In the genomic region with DNA sequence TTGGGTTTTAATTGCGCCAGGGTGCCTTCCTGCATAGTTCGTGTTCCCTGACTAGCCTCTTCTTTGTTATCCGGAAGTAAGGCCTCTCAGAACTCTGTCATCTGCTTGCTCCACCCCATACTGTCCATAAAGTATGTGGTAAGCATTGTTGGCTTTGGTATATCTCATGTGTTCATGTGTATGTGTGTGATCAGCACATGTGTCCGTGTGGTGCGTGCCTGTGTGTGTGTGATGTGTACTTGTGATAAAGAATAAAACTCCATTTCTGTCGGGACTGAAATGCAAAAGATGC, we compare ENCODE assay signal across 15 mouse cellular contexts.
DNase-seq lines count a peak whose midpoint lies in the region; ATAC-seq and TF ChIP-seq lines count a peak whose summit lies in the region.
"Had no signal": no experiment of that assay in that cellular context is flagged by ENCODE, and none has a peak within 500 bp of the region (broad histone marks: within the 10 kb centered on the region; RNA-seq: fewer than 3 reads in every experiment).

No protein-coding gene starts in this region.

- no peak overlapping the region for H3K9ac ChIP-seq in neural tube, embryonic 13.5 days
- no peak overlapping the region for H3K9ac ChIP-seq in midbrain, embryonic 12.5 days (replicated peaks)
- H3K9ac ChIP-seq in stomach, postnatal 0 days (ENCODE audit: low read length): no peak overlapping the region

- TF ChIP-seq EP300 in stomach, postnatal 0 days (optimal IDR thresholded peaks at IDR 0.05): no peak

- H3K27me3 ChIP-seq in heart, embryonic 10.5 days (ENCODE audit: insufficient read depth, poor library complexity, severe bottlenecking): no peaks in the 10 kb centered on the region
- H3K27me3 ChIP-seq in neural tube, embryonic 13.5 days: no peaks in the 10 kb centered on the region
- no peaks in the 10 kb centered on the region for H3K27me3 ChIP-seq in midbrain, embryonic 12.5 days
- H3K27me3 ChIP-seq in stomach, postnatal 0 days (ENCODE audit: control insufficient read depth, insufficient read depth, low read length): no peaks in the 10 kb centered on the region

- H3K9me3 ChIP-seq in heart, embryonic 10.5 days: no peaks in the 10 kb centered on the region
- no peaks in the 10 kb centered on the region for H3K9me3 ChIP-seq in neural tube, embryonic 13.5 days
- H3K9me3 ChIP-seq in midbrain, embryonic 12.5 days: no peaks in the 10 kb centered on the region
- H3K9me3 ChIP-seq in stomach, postnatal 0 days (ENCODE audit: control insufficient read depth, low read length): no peaks in the 10 kb centered on the region
- H3K9me3 ChIP-seq: limb, embryonic 10.5 days had no signal

- DNase-seq in heart, embryonic 10.5 days (ENCODE audit: low spot score): no peak
- no peak for DNase-seq in heart, adult 8-10 months (ENCODE audit: low spot score)
- DNase-seq in neural tube, embryonic 10.5 days (ENCODE audit: extremely low spot score, low spot score): no peak
- DNase-seq in stomach, postnatal 0 days (ENCODE audit: low spot score): no peak
- no peak for DNase-seq in thymus, postnatal 0 days (ENCODE audit: low spot score)
- DNase-seq in MN1 (ENCODE audit: low spot score): no peak
- DNase-seq: adrenal gland, adult 2 months; cerebellum, adult 2 months; embryo, embryonic 11 days; kidney, adult 2 months; right cerebral cortex, postnatal 4 days had no signal

- TF ChIP-seq CTCF in stomach, postnatal 0 days (IDR thresholded peaks at IDR 0.05; ENCODE audit: low read depth): no peak

- no peak overlapping the region for H3K4me3 ChIP-seq in heart, embryonic 10.5 days
- H3K4me3 ChIP-seq in neural tube, embryonic 13.5 days: no peak overlapping the region
- no peak overlapping the region for H3K4me3 ChIP-seq in midbrain, embryonic 12.5 days
- no peak overlapping the region for H3K4me3 ChIP-seq in stomach, postnatal 0 days (ENCODE audit: low read depth, low read length)
- H3K4me3 ChIP-seq: erythroblast, embryonic 14.5 days; limb, embryonic 10.5 days had no signal

- peaks cover 12% of the 10 kb centered on the region; the same call in 1 of the 2 replicates for H3K4me1 ChIP-seq in heart, embryonic 10.5 days
- peaks cover 18% of the 10 kb centered on the region; the same call in 1 of the 2 replicates for H3K4me1 ChIP-seq in neural tube, embryonic 13.5 days (replicated peaks)
- peaks cover 16% of the 10 kb centered on the region for H3K4me1 ChIP-seq in midbrain, embryonic 12.5 days
- H3K4me1 ChIP-seq in stomach, postnatal 0 days (replicated peaks; ENCODE audit: control insufficient read depth, insufficient read depth): peaks cover 2% of the 10 kb centered on the region; the same call in 1 of the 2 replicates

- no peak for ATAC-seq in neural tube, embryonic 13.5 days (ENCODE audit: low read depth)
- no peak for ATAC-seq in midbrain, embryonic 12.5 days (ENCODE audit: low FRiP score, low read depth)
- ATAC-seq in stomach, postnatal 0 days (ENCODE audit: low FRiP score, low TSS enrichment): peak; percentile 67

- H3K36me3 ChIP-seq in heart, embryonic 10.5 days: no peaks in the 10 kb centered on the region
- no peaks in the 10 kb centered on the region for H3K36me3 ChIP-seq in neural tube, embryonic 13.5 days
- no peaks in the 10 kb centered on the region for H3K36me3 ChIP-seq in midbrain, embryonic 12.5 days
- no peaks in the 10 kb centered on the region for H3K36me3 ChIP-seq in stomach, postnatal 0 days (ENCODE audit: control insufficient read depth, insufficient read depth, low read length)
- H3K36me3 ChIP-seq: limb, embryonic 10.5 days had no signal

- H3K27ac ChIP-seq in heart, embryonic 10.5 days: peak overlapping the region; percentile 29; the same call in 1 of the 2 replicates
- peak overlapping the region; percentile 52 for H3K27ac ChIP-seq in neural tube, embryonic 13.5 days (replicated peaks)
- peak overlapping the region; percentile 49; the same call in 1 of the 2 replicates for H3K27ac ChIP-seq in midbrain, embryonic 12.5 days (replicated peaks)
- H3K27ac ChIP-seq in stomach, postnatal 0 days (replicated peaks): peak overlapping the region; percentile 5; the same call in 1 of the 2 replicates
- H3K27ac ChIP-seq: limb, embryonic 10.5 days had no signal

- 84% methylated on average over 6 of the region's 6 CpGs for WGBS in heart, embryonic 10.5 days
- WGBS in neural tube, embryonic 13.5 days: 75% methylated on average over 6 of the region's 6 CpGs
- WGBS in midbrain, embryonic 12.5 days: 76% methylated on average over 6 of the region's 6 CpGs
- WGBS in stomach, postnatal 0 days: 59% methylated on average over 6 of the region's 6 CpGs

- H3K4me2 ChIP-seq in neural tube, embryonic 13.5 days: no peak overlapping the region
- no peak overlapping the region for H3K4me2 ChIP-seq in midbrain, embryonic 12.5 days (replicated peaks)
- H3K4me2 ChIP-seq in stomach, postnatal 0 days (replicated peaks; ENCODE audit: low read depth): no peak overlapping the region
